Mouse (Mus musculus): ENCODE measurements around the gene Rcc1. TPM values are rescaled to one million over a fixed set of nuclear protein-coding genes. Genes with fewer than 3 reads are reported as not detected.

Gene Rcc1
- total RNA-seq, 2 experiments from 2014 or later = 13.0 to 14.3 TPM

- intact Hi-C loops (cut with DNase I) = no loop called here
- no peak overlapping the region for H3K27ac ChIP-seq
- no peak for TF ChIP-seq CTCF (IDR thresholded peaks at IDR 0.05)
- H3K4me3 ChIP-seq = no peak overlapping the region
- DNase-seq (ENCODE audit: extremely low spot score in 1 of 2, low spot score in 2 of 2) = no peak
These were observed 28.9 kb upstream of the Rcc1 start for GRCm38 (mm10) chr4:132382296-132382695.

- no peak overlapping the region for H3K27ac ChIP-seq
- intact Hi-C loops (cut with DNase I) = no loop called here
- no peak for TF ChIP-seq CTCF (IDR thresholded peaks at IDR 0.05)
- no peak for DNase-seq (ENCODE audit: extremely low spot score in 1 of 2, low spot score in 2 of 2)
- H3K4me3 ChIP-seq = no peak overlapping the region
These were observed 27.7 kb upstream of the Rcc1 start for GRCm38 (mm10) chr4:132380965-132381616.

DNA sequence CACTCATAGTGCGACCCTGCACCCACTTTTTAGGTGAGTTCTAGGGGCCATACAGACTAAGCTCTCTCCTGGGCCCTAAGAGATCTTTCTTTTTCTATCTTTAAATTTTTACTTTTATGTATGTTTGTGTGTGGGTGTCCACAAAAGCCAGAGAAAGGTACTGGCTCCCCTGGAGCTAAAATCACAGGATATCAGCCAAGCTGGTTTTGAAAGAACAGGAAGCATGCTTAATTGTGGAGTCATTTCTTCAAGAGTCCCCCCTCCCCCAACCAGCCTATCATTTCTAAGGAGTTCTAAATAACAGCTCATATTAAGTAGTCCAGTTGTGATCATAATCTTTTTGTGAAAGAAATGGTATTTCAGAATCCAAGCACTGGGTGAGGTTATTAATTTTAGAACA, 20.4 kb upstream of the Rcc1 start:
- no peak for DNase-seq (ENCODE audit: extremely low spot score in 1 of 2, low spot score in 2 of 2)
- Histone ChIP-seq H3K27ac (no peak overlapping the region), H3K4me3 (no peak overlapping the region)
- TF ChIP-seq CTCF (IDR thresholded peaks at IDR 0.05) = no peak
- intact Hi-C loops (cut with DNase I) = no loop called here

DNA sequence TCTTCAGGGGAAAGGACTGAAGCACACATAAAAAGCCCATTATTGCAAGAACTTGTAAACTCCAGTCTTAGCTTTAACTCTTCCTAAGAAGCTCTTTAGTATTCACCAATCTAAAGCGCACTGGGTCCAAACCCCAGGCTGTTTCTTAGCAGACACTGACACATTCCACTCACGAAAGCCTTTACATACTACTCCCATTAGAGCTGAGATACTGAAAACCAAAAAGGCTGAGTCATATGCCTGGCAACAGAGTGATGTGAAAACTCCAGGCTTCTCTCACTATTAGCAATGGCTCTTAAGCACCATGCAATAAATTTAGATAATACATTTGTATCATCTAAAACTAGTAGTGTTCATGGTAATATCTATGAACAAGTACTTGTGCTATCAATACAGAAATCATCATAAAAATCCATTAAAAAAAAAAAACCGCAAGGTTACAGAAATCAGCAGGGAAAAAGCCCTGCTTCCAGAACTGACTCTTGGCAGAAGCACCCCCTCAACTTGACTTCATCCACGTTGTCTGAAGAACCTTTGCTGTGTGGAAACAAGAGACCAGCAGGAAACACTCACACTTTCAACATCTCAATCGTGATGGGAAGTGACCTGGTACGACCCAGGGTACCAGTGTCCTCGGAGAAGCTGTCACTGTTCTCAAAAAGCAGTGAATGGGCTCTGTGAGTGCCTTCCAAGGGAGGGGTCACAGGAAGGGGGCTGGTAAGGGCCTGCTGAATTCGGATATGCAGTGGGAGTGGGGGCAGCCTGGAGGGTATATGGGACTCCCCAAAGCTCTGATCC, 16.7 kb upstream of the Rcc1 start:
- no peak overlapping the region for H3K27ac ChIP-seq
- intact Hi-C loops (cut with DNase I) = no loop called here
- no peak for TF ChIP-seq CTCF (IDR thresholded peaks at IDR 0.05)

DNA sequence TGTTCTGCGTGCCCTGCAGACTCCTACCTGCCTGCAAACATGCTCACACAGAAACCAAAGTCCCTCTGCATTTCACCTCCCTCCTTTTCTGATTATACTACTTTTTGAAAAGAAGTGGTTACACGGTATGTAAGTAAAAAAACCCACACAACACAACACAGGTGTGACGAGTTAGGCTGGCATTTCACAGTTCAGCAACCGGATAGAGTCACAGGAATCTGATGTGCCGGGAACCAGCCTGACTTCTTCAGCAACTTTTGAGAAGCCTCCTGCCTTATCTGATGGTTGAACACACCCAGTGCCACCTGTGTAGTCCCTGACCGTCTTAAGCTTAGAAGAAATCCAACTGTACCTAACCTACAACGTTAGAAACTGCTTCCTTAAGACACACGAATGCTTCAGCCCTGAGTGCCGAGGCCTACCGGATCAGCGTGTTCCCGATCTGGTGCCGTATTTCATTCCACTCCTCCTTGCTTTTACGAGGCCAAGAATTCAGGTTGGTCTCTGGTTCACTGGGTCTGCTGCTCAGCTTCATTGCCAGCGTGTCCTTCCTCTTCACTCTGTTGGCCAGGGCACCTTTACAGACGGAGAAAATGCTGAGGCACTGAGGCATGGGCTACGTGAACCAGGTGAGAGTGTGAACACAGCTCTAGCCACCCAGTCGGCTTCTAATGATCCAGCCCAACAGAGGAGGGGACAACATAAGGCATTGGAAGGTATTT, 14.2 kb upstream of the Rcc1 start:
- intact Hi-C loops (cut with DNase I) = no loop called here
- Histone ChIP-seq H3K4me3 (no peak overlapping the region), H3K27ac (no peak overlapping the region)
- no peak for DNase-seq (ENCODE audit: extremely low spot score in 1 of 2, low spot score in 2 of 2)
- no peak for TF ChIP-seq CTCF (IDR thresholded peaks at IDR 0.05)

More for the DNA sequence above, 16.7 kb upstream of the Rcc1 start:
- DNase-seq (ENCODE audit: extremely low spot score in 1 of 2, low spot score in 2 of 2) = no peak
- H3K4me3 ChIP-seq = no peak overlapping the region

DNA sequence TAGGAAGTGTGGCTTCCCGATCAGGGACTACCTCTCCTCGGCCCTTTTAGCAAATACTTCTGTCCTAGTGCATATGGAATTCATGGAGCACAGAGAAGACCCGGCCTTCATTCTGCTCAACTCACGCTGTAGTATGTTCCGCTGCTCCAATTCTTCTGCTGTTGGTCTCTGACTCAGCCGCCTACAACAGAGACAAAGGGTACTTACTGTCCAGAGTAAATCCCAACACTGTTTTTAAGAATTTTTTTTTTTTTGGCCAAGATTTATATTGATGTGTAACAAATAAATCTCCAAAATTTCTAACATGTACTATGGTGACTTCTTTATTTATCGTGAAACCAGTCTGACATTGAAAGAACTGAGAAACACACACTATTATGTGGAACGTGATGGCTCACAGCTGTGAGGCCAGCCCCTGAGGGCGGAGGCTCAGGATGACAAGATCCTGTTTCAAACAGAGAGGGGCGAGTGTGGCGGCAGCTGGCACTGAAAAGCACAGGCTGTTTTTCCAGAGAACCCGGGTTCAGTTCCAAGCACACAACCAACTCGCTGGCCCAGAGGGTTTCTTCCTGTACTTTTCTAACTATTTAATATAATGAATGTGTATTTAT, 12.2 kb upstream of the Rcc1 start:
- TF ChIP-seq CTCF (IDR thresholded peaks at IDR 0.05) = no peak
- no peak for DNase-seq (ENCODE audit: extremely low spot score in 1 of 2, low spot score in 2 of 2)
- intact Hi-C loops (cut with DNase I) = no loop called here

DNA sequence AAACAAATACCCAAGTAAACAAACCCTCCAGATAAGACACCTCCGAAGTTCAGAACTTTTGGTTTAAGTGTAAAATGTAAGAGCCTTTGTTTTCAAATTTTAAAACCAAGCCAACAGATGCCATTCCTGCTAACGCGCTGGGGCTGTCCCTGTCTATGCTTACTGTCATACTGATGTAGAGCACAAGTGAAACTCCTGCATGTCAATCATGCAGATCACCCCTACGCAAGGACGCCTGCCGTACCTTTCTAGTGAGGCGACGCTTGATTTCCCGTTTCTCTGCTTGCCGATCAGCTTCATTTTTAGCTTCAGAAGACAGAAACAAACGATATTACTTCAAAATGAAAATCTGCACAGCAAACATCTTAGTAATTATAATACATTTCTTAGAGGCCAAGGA, 10.1 kb upstream of the Rcc1 start:
- Histone ChIP-seq H3K4me3 (no peak overlapping the region), H3K27ac (no peak overlapping the region)
- no peak for DNase-seq (ENCODE audit: extremely low spot score in 1 of 2, low spot score in 2 of 2)
- no peak for TF ChIP-seq CTCF (IDR thresholded peaks at IDR 0.05)
- intact Hi-C loops (cut with DNase I) = no loop called here

More for the DNA sequence above, 12.2 kb upstream of the Rcc1 start:
- H3K27ac ChIP-seq = no peak overlapping the region
- H3K4me3 ChIP-seq = no peak overlapping the region

DNA sequence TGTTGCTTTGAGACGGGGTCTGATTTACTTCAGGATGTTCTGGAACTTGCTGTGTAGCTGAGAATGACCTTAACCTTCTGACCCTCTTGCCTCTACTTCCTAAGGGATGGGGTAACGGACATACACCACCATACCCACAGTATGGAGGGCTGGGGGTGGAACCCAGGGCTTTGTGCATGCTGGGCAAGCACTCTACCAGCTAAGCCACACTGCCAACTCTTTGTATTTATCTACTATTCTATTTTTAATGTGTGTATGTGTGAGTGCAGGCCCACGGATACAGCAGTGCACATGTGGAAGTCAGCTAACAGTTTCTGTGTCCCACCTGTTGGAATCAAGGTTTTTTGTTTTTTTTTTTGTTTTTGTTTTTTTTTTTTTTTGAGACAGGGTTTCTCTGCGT, 6.1 kb upstream of the Rcc1 start:
- intact Hi-C loops (cut with DNase I) = no loop called here
- Histone ChIP-seq H3K27ac (no peak overlapping the region), H3K4me3 (no peak overlapping the region)
- DNase-seq (ENCODE audit: extremely low spot score in 1 of 2, low spot score in 2 of 2) = no peak
- TF ChIP-seq CTCF (IDR thresholded peaks at IDR 0.05) = no peak

GRCm38 (mm10) chr4:132356170-132356569, 2.8 kb upstream of the Rcc1 start:
- TF ChIP-seq CTCF (IDR thresholded peaks at IDR 0.05) = no peak
- peak in 1 of 2 experiments; percentile 27 for DNase-seq (ENCODE audit: extremely low spot score in 1 of 2, low spot score in 2 of 2)
- intact Hi-C loops (cut with DNase I) = no loop called here

GRCm38 (mm10) chr4:132355403-132355802, 2.0 kb upstream of the Rcc1 start:
- DNase-seq (ENCODE audit: extremely low spot score in 1 of 2, low spot score in 2 of 2) = no peak
- intact Hi-C loops (cut with DNase I) = no loop called here
- no peak overlapping the region for H3K4me3 ChIP-seq
- TF ChIP-seq CTCF (IDR thresholded peaks at IDR 0.05) = no peak
- no peak overlapping the region for H3K27ac ChIP-seq

More at GRCm38 (mm10) chr4:132356170-132356569, 2.8 kb upstream of the Rcc1 start:
- Histone ChIP-seq H3K4me3 (peak overlapping the region; percentile 28; the same call in 1 of the 2 replicates), H3K27ac (no peak overlapping the region)

DNA sequence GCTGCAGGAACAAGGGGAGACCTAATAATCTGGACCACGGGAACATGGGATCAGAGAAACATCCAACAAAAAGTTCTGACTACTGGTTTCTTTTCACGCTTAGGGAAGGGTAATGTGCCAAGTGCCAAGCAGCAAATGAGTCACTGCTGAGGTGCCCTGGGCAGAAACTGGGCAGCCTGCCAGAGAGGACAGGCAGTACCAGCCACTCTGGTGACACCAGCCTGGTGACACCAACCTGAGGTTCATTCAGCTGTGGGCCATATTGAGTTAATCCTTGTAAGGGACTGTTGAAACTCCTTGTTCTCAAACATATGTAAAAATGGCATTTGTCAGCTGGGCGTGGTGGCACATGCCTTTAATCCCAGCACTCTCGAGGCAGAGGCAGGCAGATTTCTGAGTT, 1.2 kb upstream of the Rcc1 start:
- H3K4me3 ChIP-seq = no peak overlapping the region
- intact Hi-C loops (cut with DNase I) = loop anchor here (5.0 kb wide), 2 partner anchors 58 to 108 kb away; partner anchors contain the start of gene Med18
- TF ChIP-seq CTCF (IDR thresholded peaks at IDR 0.05) = no peak
- H3K27ac ChIP-seq = no peak overlapping the region
- DNase-seq (ENCODE audit: extremely low spot score in 1 of 2, low spot score in 2 of 2) = no peak
